Mouse (Mus musculus): ENCODE results near the gene Ddx4. TPM values are rescaled to one million over a fixed set of nuclear protein-coding genes. Genes with fewer than 3 reads are reported as not detected.
"Not testable (repeated sequence)": the region's sequence is repeated elsewhere in the genome, so short reads cannot be mapped to it uniquely, and the experiment has no call there.

Ddx4 gene
- polyA plus RNA-seq, 1 experiment from 2014 or later: 0.81 TPM

DNA sequence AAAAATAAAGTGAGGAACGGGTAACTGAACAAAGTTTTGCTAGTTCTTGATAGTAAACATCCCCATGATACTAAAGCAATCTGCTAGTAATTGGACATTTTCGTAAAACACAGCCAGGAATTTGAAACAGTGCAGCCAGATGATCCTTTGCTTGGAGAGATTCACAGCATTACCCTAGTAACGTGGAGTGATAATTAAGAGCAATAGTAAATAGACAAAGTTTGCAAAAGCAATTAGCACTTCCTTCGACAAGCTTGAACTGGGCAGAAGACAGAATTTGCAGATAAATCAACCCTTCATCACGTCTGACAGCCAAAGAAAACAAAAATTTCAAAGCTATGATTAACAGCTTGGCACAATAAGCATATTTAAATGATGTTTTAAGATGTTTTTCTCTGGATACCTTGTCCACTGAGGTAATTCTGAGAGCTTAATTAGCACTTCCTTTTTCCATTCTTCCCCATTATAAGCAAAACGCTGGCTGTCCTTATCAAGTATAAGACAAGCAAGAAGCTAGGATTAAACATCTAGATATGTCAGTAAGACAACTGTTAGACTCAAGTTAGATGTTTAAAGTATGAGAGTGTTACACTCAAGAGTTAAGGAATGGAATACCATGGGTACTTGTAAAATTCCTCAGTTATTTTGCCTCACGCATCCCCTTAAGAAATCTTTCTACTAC, 67.6 kb downstream of the Ddx4 start:
- Histone ChIP-seq H3K36me3 (ENCODE audit: control insufficient read depth, insufficient read depth, low read length) (no peaks in the 10 kb centered on the region), H3K9me3 (ENCODE audit: control insufficient read depth, low read length) (no peaks in the 10 kb centered on the region), H3K4me2 (ENCODE audit: low read depth, low read length, severe bottlenecking) (no peak overlapping the region), H3K4me1 (replicated peaks; ENCODE audit: control insufficient read depth, insufficient read depth, low read length) (peaks cover 2% of the 10 kb centered on the region; the same call in 1 of the 2 replicates), H3K27ac (ENCODE audit: low read depth, low read length) (no peak overlapping the region), H3K27me3 (ENCODE audit: control insufficient read depth, insufficient read depth, low read length) (no peaks in the 10 kb centered on the region), H3K4me3 (ENCODE audit: low read depth, low read length) (no peak overlapping the region), H3K9ac (ENCODE audit: low read length) (no peak overlapping the region)
- DNase-seq (ENCODE audit: low spot score) (no peak), ATAC-seq (replicated peaks; ENCODE audit: low FRiP score) (no peak)
- WGBS: 66% methylated on average over 7 of the region's 7 CpGs

DNA sequence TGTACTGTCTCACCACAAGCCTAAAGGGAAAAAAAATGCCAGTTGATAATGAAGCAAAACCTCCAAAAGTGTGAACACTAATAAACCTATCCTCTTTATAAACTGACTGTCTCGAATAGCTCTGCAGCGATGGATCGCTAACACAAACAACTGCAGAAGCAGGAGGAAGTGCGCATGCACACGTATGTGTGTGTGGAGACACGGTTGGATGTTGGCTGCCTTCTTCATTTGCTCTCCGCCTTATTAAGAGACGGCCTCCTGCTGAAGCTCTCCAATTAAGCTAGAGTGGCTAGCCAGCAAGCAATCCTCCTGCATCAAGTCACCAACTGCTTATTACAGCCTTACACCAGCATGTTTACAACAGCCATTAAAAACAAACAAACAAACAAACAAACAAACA, 70.0 kb downstream of the Ddx4 start:
- Histone ChIP-seq H3K4me1 (replicated peaks; ENCODE audit: control insufficient read depth, insufficient read depth, low read length) (peaks cover 2% of the 10 kb centered on the region; the same call in 1 of the 2 replicates), H3K9ac (ENCODE audit: low read length) (no peak overlapping the region), H3K9me3 (ENCODE audit: control insufficient read depth, low read length) (no peaks in the 10 kb centered on the region), H3K27me3 (ENCODE audit: control insufficient read depth, insufficient read depth, low read length) (no peaks in the 10 kb centered on the region), H3K36me3 (ENCODE audit: control insufficient read depth, insufficient read depth, low read length) (no peaks in the 10 kb centered on the region), H3K27ac (ENCODE audit: low read depth, low read length) (no peak overlapping the region), H3K4me3 (ENCODE audit: low read depth, low read length) (no peak overlapping the region), H3K4me2 (ENCODE audit: low read depth, low read length, severe bottlenecking) (no peak overlapping the region)
- DNase-seq (ENCODE audit: low spot score) (no peak), ATAC-seq (replicated peaks; ENCODE audit: low FRiP score) (no peak)
- WGBS: 91% methylated on average over 8 of the region's 8 CpGs

DNA sequence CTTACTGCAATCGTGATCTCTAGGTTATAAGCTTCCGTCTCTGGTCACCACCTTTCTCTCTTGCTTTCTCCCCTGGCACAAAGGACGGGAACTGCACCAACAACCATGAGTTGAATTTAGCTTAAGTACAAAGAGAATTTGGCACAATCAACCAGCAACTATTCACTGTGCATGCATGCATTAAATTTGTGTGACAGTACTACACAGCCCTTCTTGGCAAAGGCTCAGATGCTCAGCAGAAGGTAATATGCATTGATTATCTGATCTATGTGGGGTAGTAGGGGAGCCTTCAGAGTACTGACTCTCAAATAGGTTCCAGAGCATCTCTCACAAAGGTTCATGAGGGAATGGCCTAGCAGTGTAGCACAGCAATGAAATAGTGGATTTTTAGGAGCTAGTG, 70.5 kb downstream of the Ddx4 start:
- Histone ChIP-seq H3K9me3 (ENCODE audit: control insufficient read depth, low read length) (no peaks in the 10 kb centered on the region), H3K4me2 (ENCODE audit: low read depth, low read length, severe bottlenecking) (no peak overlapping the region), H3K36me3 (ENCODE audit: control insufficient read depth, insufficient read depth, low read length) (no peaks in the 10 kb centered on the region), H3K9ac (ENCODE audit: low read length) (no peak overlapping the region), H3K4me3 (ENCODE audit: low read depth, low read length) (no peak overlapping the region), H3K4me1 (replicated peaks; ENCODE audit: control insufficient read depth, insufficient read depth, low read length) (peaks cover 2% of the 10 kb centered on the region; the same call in 1 of the 2 replicates), H3K27me3 (ENCODE audit: control insufficient read depth, insufficient read depth, low read length) (no peaks in the 10 kb centered on the region), H3K27ac (ENCODE audit: low read depth, low read length) (no peak overlapping the region)
- WGBS: 82% methylated on average over 3 of the region's 3 CpGs
- DNase-seq (ENCODE audit: low spot score) (no peak), ATAC-seq (replicated peaks; ENCODE audit: low FRiP score) (no peak)

DNA sequence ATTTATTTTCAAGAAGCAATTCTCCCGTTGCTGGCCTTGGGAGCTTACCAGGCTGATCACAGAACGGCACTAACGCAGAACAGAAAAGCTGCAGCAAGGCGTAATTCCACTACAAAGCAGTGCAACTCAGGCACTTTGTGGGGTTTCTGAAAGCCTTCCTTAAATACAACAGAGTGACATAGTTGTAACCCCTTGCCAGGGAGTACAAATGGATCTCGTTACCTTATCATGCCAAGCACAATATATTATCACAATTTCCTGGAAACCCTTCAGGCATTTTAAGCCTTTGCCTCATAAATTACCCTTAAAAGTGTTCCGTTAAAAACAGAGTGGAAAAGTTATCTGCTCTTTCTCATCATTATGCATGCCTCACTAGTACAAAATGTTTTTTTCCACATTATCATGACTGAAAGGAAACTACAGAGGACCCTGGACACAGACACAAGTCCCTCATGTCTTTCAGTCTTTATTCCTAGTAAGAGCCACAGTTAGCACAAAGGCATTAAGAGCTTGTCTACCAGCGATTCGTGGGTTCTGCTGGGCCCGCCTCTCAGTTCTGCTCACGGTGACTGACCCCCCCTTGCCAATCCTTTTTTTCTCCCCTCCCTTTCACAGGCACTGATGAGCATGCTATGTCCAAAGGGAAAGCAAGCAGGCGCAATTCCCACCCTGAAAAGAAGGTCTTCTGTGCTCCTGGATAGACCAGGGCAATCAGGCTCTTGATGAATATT, 71.5 kb downstream of the Ddx4 start:
- no peak overlapping the region for H3K9ac ChIP-seq (ENCODE audit: low read length)
- no peak overlapping the region for H3K27ac ChIP-seq (ENCODE audit: low read depth, low read length)
- ATAC-seq (replicated peaks; ENCODE audit: low FRiP score) (no peak), DNase-seq (ENCODE audit: low spot score) (no peak)
- H3K27me3 ChIP-seq (ENCODE audit: control insufficient read depth, insufficient read depth, low read length): no peaks in the 10 kb centered on the region
- H3K36me3 ChIP-seq (ENCODE audit: control insufficient read depth, insufficient read depth, low read length): no peaks in the 10 kb centered on the region
- no peaks in the 10 kb centered on the region for H3K9me3 ChIP-seq (ENCODE audit: control insufficient read depth, low read length)
- no peak overlapping the region for H3K4me3 ChIP-seq (ENCODE audit: low read depth, low read length)
- peaks cover 2% of the 10 kb centered on the region; the same call in 1 of the 2 replicates for H3K4me1 ChIP-seq (replicated peaks; ENCODE audit: control insufficient read depth, insufficient read depth, low read length)
- WGBS: 22% methylated on average over 11 of the region's 11 CpGs
- no peak overlapping the region for H3K4me2 ChIP-seq (ENCODE audit: low read depth, low read length, severe bottlenecking)

GRCm38 (mm10) chr13:112578041-112578440, 74.2 kb downstream of the Ddx4 start:
- not testable (repeated sequence) for H3K4me3 ChIP-seq (ENCODE audit: low read depth, low read length); DNase-seq (ENCODE audit: low spot score); H3K9me3 ChIP-seq (ENCODE audit: control insufficient read depth, low read length); H3K4me2 ChIP-seq (ENCODE audit: low read depth, low read length, severe bottlenecking); ATAC-seq (replicated peaks; ENCODE audit: low FRiP score); H3K27me3 ChIP-seq (ENCODE audit: control insufficient read depth, insufficient read depth, low read length); H3K36me3 ChIP-seq (ENCODE audit: control insufficient read depth, insufficient read depth, low read length); H3K27ac ChIP-seq (ENCODE audit: low read depth, low read length); H3K9ac ChIP-seq (ENCODE audit: low read length); H3K4me1 ChIP-seq (replicated peaks; ENCODE audit: control insufficient read depth, insufficient read depth, low read length)
- 72% methylated on average over 11 of the region's 11 CpGs for WGBS

DNA sequence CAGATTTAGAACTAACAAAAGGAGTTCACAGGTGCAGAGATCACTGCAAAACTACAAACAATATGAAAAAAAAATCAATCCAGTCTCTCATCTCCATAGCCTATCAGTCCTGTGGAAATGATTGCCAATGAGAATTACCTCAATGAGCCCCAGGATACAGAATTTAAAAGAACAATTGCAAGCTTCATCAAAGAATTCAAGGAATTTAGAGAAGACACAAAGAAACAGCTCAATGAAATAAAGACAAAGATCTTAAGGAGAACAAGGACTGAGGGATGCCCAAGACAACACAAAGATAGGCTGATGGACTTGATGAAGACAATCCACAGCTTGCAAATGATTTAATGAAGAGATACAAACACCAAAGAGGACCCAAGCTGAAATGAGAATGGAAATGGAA, 78.5 kb downstream of the Ddx4 start:
- ATAC-seq (replicated peaks; ENCODE audit: low FRiP score) (no peak), DNase-seq (ENCODE audit: low spot score) (no peak)
- no peak overlapping the region for H3K27ac ChIP-seq (ENCODE audit: low read depth, low read length)
- no peak overlapping the region for H3K4me3 ChIP-seq (ENCODE audit: low read depth, low read length)
- H3K4me1 ChIP-seq (replicated peaks; ENCODE audit: control insufficient read depth, insufficient read depth, low read length): no peaks in the 10 kb centered on the region
- no peak overlapping the region for H3K4me2 ChIP-seq (ENCODE audit: low read depth, low read length, severe bottlenecking)
- H3K9me3 ChIP-seq (ENCODE audit: control insufficient read depth, low read length): no peaks in the 10 kb centered on the region
- no peaks in the 10 kb centered on the region for H3K36me3 ChIP-seq (ENCODE audit: control insufficient read depth, insufficient read depth, low read length)
- no peaks in the 10 kb centered on the region for H3K27me3 ChIP-seq (ENCODE audit: control insufficient read depth, insufficient read depth, low read length)
- no peak overlapping the region for H3K9ac ChIP-seq (ENCODE audit: low read length)

DNA sequence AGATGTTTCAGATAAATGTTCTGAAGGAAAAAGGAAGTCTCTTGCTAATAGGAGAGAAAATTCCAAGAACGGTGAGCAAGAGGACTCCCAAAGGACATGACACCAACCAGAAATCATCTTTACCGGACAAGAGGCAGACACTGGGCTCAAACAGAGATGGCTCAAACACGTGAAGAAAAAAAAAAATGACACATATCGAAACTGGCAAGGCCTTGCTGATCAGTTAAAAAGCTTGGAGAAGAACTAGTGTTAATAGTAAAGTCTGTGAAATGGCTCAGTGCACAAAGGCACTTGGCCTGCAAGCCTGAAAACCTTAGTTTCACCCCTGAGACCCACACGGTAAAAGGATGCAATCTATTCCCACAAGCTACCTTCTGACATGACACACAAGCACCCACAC, 81.5 kb downstream of the Ddx4 start:
- Histone ChIP-seq H3K4me1 (replicated peaks; ENCODE audit: control insufficient read depth, insufficient read depth, low read length) (no peaks in the 10 kb centered on the region), H3K4me2 (ENCODE audit: low read depth, low read length, severe bottlenecking) (no peak overlapping the region), H3K4me3 (ENCODE audit: low read depth, low read length) (no peak overlapping the region), H3K27me3 (ENCODE audit: control insufficient read depth, insufficient read depth, low read length) (no peaks in the 10 kb centered on the region), H3K9ac (ENCODE audit: low read length) (no peak overlapping the region), H3K27ac (ENCODE audit: low read depth, low read length) (no peak overlapping the region), H3K36me3 (ENCODE audit: control insufficient read depth, insufficient read depth, low read length) (no peaks in the 10 kb centered on the region), H3K9me3 (ENCODE audit: control insufficient read depth, low read length) (no peaks in the 10 kb centered on the region)
- DNase-seq (ENCODE audit: low spot score): no peak
- no peak for ATAC-seq (replicated peaks; ENCODE audit: low FRiP score)
- 79% methylated on average over 5 of the region's 5 CpGs for WGBS

DNA sequence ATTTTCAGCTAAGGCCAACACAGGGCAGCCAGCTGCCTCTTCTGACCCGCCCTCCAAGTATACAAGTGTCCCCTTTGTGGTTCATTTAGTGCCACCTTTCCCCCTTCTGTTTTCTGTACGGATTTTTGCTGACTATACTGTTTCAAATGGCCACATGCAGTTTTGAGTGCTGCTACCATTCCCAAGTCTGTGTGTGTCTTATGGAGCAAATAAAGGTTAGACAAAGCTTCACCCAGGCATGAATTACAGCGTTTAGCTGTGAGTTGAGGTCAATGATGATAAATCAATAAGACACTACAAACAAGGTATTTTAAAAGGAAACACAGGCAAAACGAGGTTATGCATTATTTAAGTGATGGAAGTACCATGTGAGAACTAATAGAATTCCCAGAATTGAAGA, 82.7 kb downstream of the Ddx4 start:
- H3K36me3 ChIP-seq (ENCODE audit: control insufficient read depth, insufficient read depth, low read length): no peaks in the 10 kb centered on the region
- no peak overlapping the region for H3K9ac ChIP-seq (ENCODE audit: low read length)
- 62% methylated on average over 4 of the region's 4 CpGs for WGBS
- H3K27me3 ChIP-seq (ENCODE audit: control insufficient read depth, insufficient read depth, low read length): no peaks in the 10 kb centered on the region
- no peaks in the 10 kb centered on the region for H3K9me3 ChIP-seq (ENCODE audit: control insufficient read depth, low read length)
- no peak for DNase-seq (ENCODE audit: low spot score)
- no peak overlapping the region for H3K27ac ChIP-seq (ENCODE audit: low read depth, low read length)
- H3K4me1 ChIP-seq (replicated peaks; ENCODE audit: control insufficient read depth, insufficient read depth, low read length): no peaks in the 10 kb centered on the region
- ATAC-seq (replicated peaks; ENCODE audit: low FRiP score): no peak
- no peak overlapping the region for H3K4me3 ChIP-seq (ENCODE audit: low read depth, low read length)
- H3K4me2 ChIP-seq (ENCODE audit: low read depth, low read length, severe bottlenecking): no peak overlapping the region
